Mouse (Mus musculus) 416B (cell line): ENCODE measurements at regions not wholly inside any gene's neighbourhood (a gene's known extent, or its start where the extent isn't known, plus 50 kb on each side); places are given as distances from the start of the nearest gene placed in this dataset.

Experiments
- DNase-seq: peaks from one replicate; pipeline ENCODE4 v3.0.0; 2011; ENCODE audit warnings: low read depth

DNA sequence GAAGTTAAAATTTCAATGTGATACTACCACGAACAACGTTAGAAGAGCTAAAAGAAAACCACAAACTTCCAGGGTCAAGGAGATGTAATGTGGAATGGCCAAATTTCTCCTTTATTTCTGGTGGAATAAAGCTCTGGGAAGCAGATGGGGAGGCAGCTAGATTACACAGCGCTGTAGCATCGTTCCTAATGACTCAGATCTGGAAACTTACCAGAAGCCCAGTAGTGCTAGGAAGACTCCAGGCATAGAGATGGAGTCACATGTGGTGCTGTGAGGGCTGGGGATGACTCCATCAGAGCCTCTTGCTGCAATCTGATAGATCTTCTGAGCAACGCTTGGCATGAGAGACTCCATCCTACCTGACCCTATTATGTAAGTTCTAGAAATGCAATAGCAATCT lies 136.4 kb upstream of the Myt1l start:
- no peak for DNase-seq

DNA sequence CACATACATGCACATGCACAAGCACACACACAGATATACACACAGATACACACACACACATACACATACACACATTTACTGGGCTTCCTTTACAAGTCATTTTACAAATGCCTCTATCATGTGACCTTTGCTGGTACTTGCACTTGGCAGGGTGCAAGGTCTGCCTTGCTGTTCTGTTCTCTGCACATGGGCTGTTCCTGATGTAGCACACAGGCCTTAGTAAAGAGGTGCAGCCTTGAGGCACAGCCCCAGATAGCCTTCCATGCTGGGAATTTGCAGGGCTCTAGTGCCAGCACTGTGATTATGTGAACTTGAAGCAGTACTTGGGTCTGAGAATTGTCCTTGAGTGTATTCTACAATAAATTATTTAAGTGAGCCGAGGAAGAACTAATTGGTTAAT lies 133.9 kb upstream of the Myt1l start:
- DNase-seq = no peak

DNA sequence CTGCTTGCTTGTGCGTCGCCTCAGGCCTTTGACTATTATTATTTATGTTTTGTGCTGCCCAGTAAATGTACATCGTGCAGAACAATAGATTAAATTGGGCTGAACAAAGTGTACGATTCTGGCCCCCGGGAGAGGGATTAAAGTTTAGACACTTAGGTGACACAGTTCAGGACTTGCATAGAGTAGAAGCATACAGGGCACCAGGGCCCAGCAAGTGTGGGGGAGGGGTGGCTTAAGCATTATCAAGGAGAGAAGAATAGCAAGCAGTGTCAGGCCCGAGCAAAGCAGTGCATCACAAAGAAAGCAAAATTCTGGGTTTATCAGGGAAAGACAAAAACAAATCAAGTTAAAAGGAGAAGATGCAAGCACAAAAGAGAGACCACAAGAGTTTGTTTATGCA lies 133.3 kb upstream of the Myt1l start:
- no peak for DNase-seq

DNA sequence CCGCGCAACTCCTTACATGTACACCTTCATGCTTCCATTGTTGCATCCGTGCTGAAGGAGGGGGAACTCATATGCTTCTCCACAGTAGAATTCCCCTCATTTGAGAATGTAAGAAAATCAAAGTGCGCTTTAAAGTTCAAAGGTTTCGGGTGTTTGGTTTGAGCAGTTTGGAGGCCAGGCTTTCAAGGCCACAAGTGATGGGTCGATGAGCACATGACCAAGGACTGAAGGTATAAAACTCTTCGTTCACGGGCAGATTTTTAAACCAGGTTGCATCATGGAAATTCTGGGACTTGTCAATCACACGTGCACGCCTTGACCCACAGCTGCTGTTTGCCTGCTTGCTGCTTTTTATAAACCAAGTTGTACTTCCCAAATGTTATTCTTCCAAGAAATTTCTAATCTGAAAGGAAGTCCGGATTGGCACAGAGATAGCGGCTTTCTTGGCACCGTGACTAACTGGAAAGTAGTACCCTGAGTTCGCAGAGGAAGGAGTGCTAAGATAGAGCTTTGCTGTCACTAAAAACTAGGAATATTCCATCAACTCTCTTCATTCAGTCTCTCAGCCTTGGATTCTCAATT lies 132.7 kb upstream of the Myt1l start:
- no peak for DNase-seq

GRCm38 (mm10) chr12:29404434-29404833 lies 123.8 kb upstream of the Myt1l start:
- DNase-seq = no peak

DNA sequence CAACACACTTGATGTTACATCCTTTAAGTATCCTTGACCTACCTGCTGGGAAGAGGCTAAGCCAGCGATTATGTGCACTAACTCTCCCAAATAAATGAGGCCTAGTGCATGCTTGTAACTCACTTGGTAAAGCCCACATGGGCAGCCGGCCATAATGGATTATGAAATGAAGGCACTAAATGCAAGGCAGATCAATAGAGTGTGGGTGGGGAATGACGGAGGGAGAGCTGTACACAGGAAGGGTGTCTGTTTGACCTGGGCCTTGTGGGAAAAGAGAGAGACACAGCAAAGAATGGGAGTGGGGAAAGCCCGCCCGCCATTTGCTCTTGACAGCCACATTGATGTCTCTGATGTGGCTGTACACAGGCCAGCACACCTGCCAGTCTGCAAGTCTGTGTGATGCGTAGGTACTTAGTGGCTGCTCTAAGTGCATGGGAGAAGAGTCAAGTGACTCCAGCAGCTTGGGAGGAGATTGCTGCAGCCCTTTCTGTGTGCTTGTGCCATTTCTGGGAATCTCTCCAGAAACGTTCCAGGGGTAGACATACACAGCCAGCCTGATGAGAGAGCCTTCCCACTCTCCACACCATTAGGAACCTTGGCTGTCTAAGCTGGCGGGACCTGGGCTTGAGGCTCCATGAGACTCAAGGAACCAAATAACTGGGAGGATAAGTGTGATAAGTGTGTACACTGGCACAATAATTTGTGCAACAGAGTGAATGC lies 118.7 kb upstream of the Myt1l start:
- no peak for DNase-seq

GRCm38 (mm10) chr12:29433936-29434335 lies 94.2 kb upstream of the Myt1l start:
- no peak for DNase-seq

DNA sequence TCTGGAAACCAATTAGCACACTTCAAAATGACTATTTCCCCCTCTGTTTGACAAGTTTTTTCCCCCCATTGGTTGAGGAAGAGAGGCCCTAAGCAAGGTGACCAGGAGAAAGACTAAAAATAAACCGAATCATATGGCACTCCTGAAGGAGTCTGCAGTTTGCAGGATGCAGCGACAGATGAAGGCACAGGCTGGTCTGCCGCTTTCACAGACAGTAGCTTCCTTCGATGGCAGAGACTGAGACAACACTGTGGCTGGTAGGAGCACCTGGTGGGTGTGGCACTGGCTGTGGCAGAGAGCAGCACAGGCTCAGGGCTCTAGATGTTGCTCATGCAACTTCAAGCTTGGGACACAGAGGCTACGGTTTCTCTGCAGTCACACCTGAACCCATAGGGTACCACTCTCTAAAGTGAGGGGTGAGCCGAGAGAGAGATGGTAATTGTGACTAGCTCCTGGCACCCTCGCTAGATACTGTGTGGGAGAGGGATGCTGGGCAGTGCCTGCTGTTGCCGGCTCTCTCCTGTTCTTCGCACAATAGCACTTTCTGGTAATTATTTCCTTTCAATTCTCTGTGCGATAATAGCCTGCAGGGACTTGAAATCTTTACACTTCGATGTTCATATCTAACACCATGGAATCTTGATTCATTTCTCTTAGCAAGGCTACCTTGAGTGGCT lies 88.7 kb upstream of the Myt1l start:
- no peak for DNase-seq

- DNase-seq = peak; percentile 3
These were observed 63.0 kb upstream of the Myt1l start for GRCm38 (mm10) chr12:29465201-29465600.
